Mouse (Mus musculus) kidney, postnatal 10 days (tissue): ENCODE measurements around the gene Tnfrsf17.
"Not testable (repeated sequence)": the region's sequence is repeated elsewhere in the genome, so short reads cannot be mapped to it uniquely, and the experiment has no call there.

Source experiments
- DNase-seq: peaks from one replicate; pipeline ENCODE4 v3.0.0; 2021; ENCODE audit warnings: mixed read lengths

Gene Tnfrsf17

DNA sequence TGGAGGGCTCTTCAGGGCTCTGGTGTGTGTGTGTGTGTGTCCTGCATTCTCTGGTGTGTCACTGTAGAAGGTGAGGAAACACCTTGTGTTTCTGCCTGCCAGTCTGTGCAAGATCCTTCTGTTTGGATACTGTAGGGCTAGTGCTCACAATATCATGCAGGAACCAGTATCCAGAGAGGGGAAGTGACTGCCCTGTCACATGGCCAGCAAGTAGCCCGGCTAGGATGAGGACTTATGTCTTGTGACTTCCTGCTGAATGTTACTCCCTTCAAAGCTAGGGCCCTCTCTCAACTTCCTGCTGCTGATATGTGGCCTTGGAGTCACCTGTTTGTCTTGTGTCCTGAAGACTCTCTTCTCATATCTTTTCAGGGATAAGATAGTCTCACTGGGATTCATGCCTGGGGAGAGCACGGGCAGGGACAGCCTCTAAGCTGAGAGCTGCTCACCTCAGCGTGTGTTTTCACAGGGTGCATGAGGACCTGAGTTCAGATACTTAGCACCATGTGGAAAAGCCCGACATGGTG lies 29.7 kb downstream of the Tnfrsf17 start:
- peak; percentile 41 for DNase-seq

DNA sequence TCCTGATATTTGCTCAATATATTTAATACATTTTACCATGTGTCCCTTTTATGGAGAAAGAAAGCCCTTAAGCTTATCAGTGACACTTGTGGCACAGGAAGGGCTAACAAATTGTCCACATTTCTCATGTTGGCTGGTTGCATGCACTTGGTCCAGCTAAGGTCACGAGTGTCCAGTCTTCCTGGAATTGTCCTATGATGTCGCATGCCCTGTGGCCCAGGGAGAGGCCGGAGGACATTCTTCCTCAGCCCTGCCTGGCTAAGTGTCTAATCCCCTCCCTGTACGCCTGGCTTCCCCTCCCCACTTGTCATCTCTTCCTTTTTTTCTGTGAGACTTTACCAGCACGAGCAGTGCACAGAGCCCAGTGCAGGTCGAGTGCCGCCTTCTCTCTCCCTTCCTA lies 38.3 kb downstream of the Tnfrsf17 start:
- peak; percentile 47 for DNase-seq

GRCm38 (mm10) chr16:11359173-11359572 lies 45.6 kb downstream of the Tnfrsf17 start:
- DNase-seq, result no peak

GRCm38 (mm10) chr16:11359919-11360318 lies 46.3 kb downstream of the Tnfrsf17 start:
- DNase-seq, result no peak

GRCm38 (mm10) chr16:11360576-11360975 lies 47.0 kb downstream of the Tnfrsf17 start:
- not testable (repeated sequence) for DNase-seq

DNA sequence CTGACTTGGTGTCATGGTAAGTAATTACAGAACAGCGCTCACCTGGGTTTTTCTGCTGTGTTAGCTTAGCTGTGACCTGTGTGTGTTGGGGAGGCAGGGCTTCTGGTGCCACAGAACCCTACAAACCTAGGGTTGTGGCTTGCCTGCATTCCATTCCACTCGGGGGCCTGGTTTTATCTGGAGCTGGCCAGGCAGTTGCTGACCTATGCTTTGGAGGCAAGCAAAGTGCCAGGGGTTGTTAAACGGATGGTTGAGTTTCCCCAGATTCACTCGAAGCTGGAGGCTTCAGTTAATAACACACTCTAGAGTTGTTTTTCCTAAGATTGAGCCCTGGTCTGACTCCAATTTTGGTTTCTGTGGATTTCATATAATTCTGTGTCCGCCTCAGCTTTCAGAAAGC lies 52.0 kb downstream of the Tnfrsf17 start:
- DNase-seq, result peak; percentile 83

- no peak for DNase-seq
Measured at GRCm38 (mm10) chr16:11366851-11367250, 53.2 kb downstream of the Tnfrsf17 start.

- DNase-seq, result no peak
Measured at GRCm38 (mm10) chr16:11368412-11368811, 54.8 kb downstream of the Tnfrsf17 start.

- DNase-seq, result no peak
Measured at GRCm38 (mm10) chr16:11369162-11369561, 55.5 kb downstream of the Tnfrsf17 start.

GRCm38 (mm10) chr16:11369642-11370041 lies 56.0 kb downstream of the Tnfrsf17 start:
- DNase-seq, result peak; percentile 39
